Mouse (Mus musculus) spleen, adult 2 months (tissue): ENCODE results near the gene Zfp367.

Source experiments
- CTCF ChIP-seq: fragments of 200-500 bp; IDR thresholded peaks from 2 replicates; pipeline ENCODE4 v1.5.1; 2011; ENCODE audit warnings: mild to moderate bottlenecking, inconsistent platforms; ENCODE audit not compliant: insufficient read depth, insufficient read length, insufficient replicate concordance; ENCODE audit errors: extremely low read depth
- POLR2A ChIP-seq: fragments of 200-500 bp; IDR thresholded peaks from 2 replicates; pipeline ENCODE4 v1.6.1; 2011; ENCODE audit warnings: low read depth, low read length, inconsistent platforms

GRCm38 (mm10) chr13:64182091-64182490, 29.1 kb upstream of the Zfp367 start:
- no peak for TF ChIP-seq CTCF
- no peak for TF ChIP-seq POLR2A
